8 mouse cellular contexts compared by ENCODE assay signal in genomic region chr2:69205791-69206351, GRCm38 (mm10). TPM values are rescaled to one million over a fixed set of nuclear protein-coding genes. Genes with fewer than 3 reads are reported as not detected.
DNase-seq lines count a peak whose midpoint lies in the region; ATAC-seq lines count a peak whose summit lies in the region.

Spc25 (minus strand) TSS chr2:69206194.

- peak; percentile 99 for ATAC-seq in hindbrain, embryonic 11.5 days (ENCODE audit: low FRiP score)

- no peaks in the 10 kb centered on the region for H3K9me3 ChIP-seq in hindbrain, embryonic 11.5 days (ENCODE audit: control insufficient read depth, low read length)

- peak within 1 kb of the TSS; percentile 77 for H3K9ac ChIP-seq in hindbrain, embryonic 11.5 days (ENCODE audit: low read depth, low read length)

- peak within 1 kb of the TSS; percentile 86 for H3K4me3 ChIP-seq in hindbrain, embryonic 11.5 days (ENCODE audit: low read depth, low read length)

- WGBS in hindbrain, embryonic 11.5 days = under 1% methylated on average over 46 of the region's 46 CpGs

- H3K27me3 ChIP-seq in hindbrain, embryonic 11.5 days (ENCODE audit: control insufficient read depth, insufficient read depth, low read length) = no peaks in the 10 kb centered on the region

- peak within 1 kb of the TSS; percentile 76 for H3K4me2 ChIP-seq in hindbrain, embryonic 11.5 days (replicated peaks; ENCODE audit: low read depth, low read length)

- H3K27ac ChIP-seq in hindbrain, embryonic 11.5 days (ENCODE audit: low read depth, low read length) = 0 out of 2 replicates have a peak within 1 kb of the TSS, but pooled peaks have one; percentile 62

- H3K4me1 ChIP-seq in hindbrain, embryonic 11.5 days (replicated peaks; ENCODE audit: control insufficient read depth, insufficient read depth, low read length) = peaks cover 3% of the 10 kb centered on the region; the same call in 1 of the 2 replicates

- peak; percentile 89 for DNase-seq in Muller cell, postnatal 12 days (ENCODE audit: inconsistent ontology term)
- DNase-seq in cerebellum, adult 9-11 months = peak; percentile 88
- peak; percentile 89 to 92 for DNase-seq in frontal cortex, adult 2 months (ENCODE audit: extremely low spot score in 1 of 2, low spot score in 1 of 2)
- DNase-seq in hindbrain, embryonic 11.5 days (ENCODE audit: low spot score) = peak; percentile 91
- peak; percentile 79 to 88 for DNase-seq in layer of hippocampus, postnatal 10 days (ENCODE audit: low spot score in 2 of 2)
- DNase-seq in lung, postnatal 10 days = peak; percentile 96
- DNase-seq in ovary, postnatal 36 days (ENCODE audit: low spot score) = peak; percentile 84
- DNase-seq in thymus, postnatal 25 days = peak; percentile 90

- H3K36me3 ChIP-seq in hindbrain, embryonic 11.5 days (ENCODE audit: control insufficient read depth, insufficient read depth, low read length) = no peaks in the 10 kb centered on the region

RNA-seq across cellular contexts. Expression of gene Spc25, which starts in this region (rescaled TPM):
- polyA plus RNA-seq in frontal cortex, adult 2 months (2012; rRNA removed) = 1.00 and 1.1 TPM in 2 replicates
- polyA plus RNA-seq in hindbrain, embryonic 11.5 days (2014; fragmentation: Nextera tagmentation; extraction: Ambion mirVana) = 226 and 233 TPM in 2 replicates
- total RNA-seq in layer of hippocampus, postnatal 10 days (2021) = 1 to 10 TPM; 4.0 to 5.0 TPM

Comparison
In these comparisons a context has a peak if more than half of its experiments do, and no peak if none do; other contexts are left out.
1. Peak in every context shown above with its lines: DNase-seq, ATAC-seq, H3K4me3 ChIP-seq and H3K27ac ChIP-seq.
2. RNA of gene Spc25 (polyA plus RNA-seq): 226 to 233 TPM in hindbrain, embryonic 11.5 days; 1.00 to 1.1 TPM in frontal cortex, adult 2 months; every median in the first group is over 100 times any median in the second.